Comparison of ENCODE assay signal across 10 mouse cellular contexts in genomic region chr1:53830286-53830685, GRCm38 (mm10).
"Had no signal": no experiment of that assay in that cellular context is flagged by ENCODE, and none has a peak within 500 bp of the region (broad histone marks: within the 10 kb centered on the region; RNA-seq: fewer than 3 reads in every experiment).

No protein-coding gene starts in this region.

- ATAC-seq: midbrain, embryonic 16.5 days had no signal

- DNase-seq: lung, adult 18-20 months; lung, embryonic 14.5 days; lung, postnatal 10 days; lung, postnatal 4 days; midbrain, embryonic 14.5 days; right cerebral cortex, postnatal 14 days; thymus, adult 2 months; thymus, postnatal 25 days; thymus, postnatal 4 days had no signal
